Mouse (Mus musculus): Measurements from ENCODE around the gene Foxc1.

- no peak for TF ChIP-seq POLR2A (IDR thresholded peaks at IDR 0.05; ENCODE audit: borderline replicate concordance, extremely low read depth, insufficient read depth, insufficient read length, poor library complexity, severe bottlenecking)
- no peak for TF ChIP-seq CTCF (IDR thresholded peaks at IDR 0.05; ENCODE audit: borderline replicate concordance, extremely low read depth, insufficient read depth, insufficient read length)
Measured at GRCm38 (mm10) chr13:31835802-31836201, 29.4 kb downstream of the Foxc1 start.

Measured in brain, embryonic 14.5 days (tissue).